Mouse (Mus musculus): ENCODE measurements around the gene Ccdc151.

The Ccdc151 gene

GRCm38 (mm10) chr9:21996178-21996867 lies 6.1 kb downstream of the Ccdc151 start:
- no peak for DNase-seq (ENCODE audit: low spot score)

- DNase-seq (ENCODE audit: low spot score), result no peak
These were observed 10.2 kb downstream of the Ccdc151 start for GRCm38 (mm10) chr9:21992227-21992626.

- DNase-seq (ENCODE audit: low spot score), result peak; percentile 66
These were observed 13.0 kb downstream of the Ccdc151 start, which contains the start of gene Rgl3 for GRCm38 (mm10) chr9:21989230-21990110. TSS of gene Rgl3 (minus strand) at chr9:21989446.

GRCm38 (mm10) chr9:21988421-21989101 lies 13.9 kb downstream of the Ccdc151 start:
- DNase-seq (ENCODE audit: low spot score), result peak; percentile 40

- no peak for DNase-seq (ENCODE audit: low spot score)
These were observed 14.7 kb downstream of the Ccdc151 start for GRCm38 (mm10) chr9:21987592-21988342.

- no peak for DNase-seq (ENCODE audit: low spot score)
These were observed 18.5 kb downstream of the Ccdc151 start for GRCm38 (mm10) chr9:21983911-21984310.

GRCm38 (mm10) chr9:21978398-21979128 lies 23.9 kb downstream of the Ccdc151 start:
- no peak for DNase-seq (ENCODE audit: low spot score)

GRCm38 (mm10) chr9:21977972-21978371 lies 24.5 kb downstream of the Ccdc151 start:
- DNase-seq (ENCODE audit: low spot score), result no peak

- DNase-seq (ENCODE audit: low spot score), result no peak
These were observed 25.1 kb downstream of the Ccdc151 start for GRCm38 (mm10) chr9:21977331-21977730.

- DNase-seq (ENCODE audit: low spot score), result no peak
These were observed 25.7 kb downstream of the Ccdc151 start for GRCm38 (mm10) chr9:21976626-21977175.

GRCm38 (mm10) chr9:21969304-21969703 lies 33.1 kb downstream of the Ccdc151 start:
- no peak for DNase-seq (ENCODE audit: low spot score)

- DNase-seq (ENCODE audit: low spot score), result no peak
These were observed 33.6 kb downstream of the Ccdc151 start for GRCm38 (mm10) chr9:21968883-21969282.

- DNase-seq (ENCODE audit: low spot score), result peak; percentile 53
These were observed 39.0 kb downstream of the Ccdc151 start, which contains the start of gene Epor for GRCm38 (mm10) chr9:21963417-21963816. TSS of gene Epor (minus strand) at chr9:21963506.

GRCm38 (mm10) chr9:21962416-21963059 lies 39.9 kb downstream of the Ccdc151 start:
- peak; percentile 85 for DNase-seq (ENCODE audit: low spot score)

- DNase-seq (ENCODE audit: low spot score), result no peak
These were observed 40.4 kb downstream of the Ccdc151 start for GRCm38 (mm10) chr9:21962010-21962409.

- no peak for DNase-seq (ENCODE audit: low spot score)
These were observed 41.0 kb downstream of the Ccdc151 start for GRCm38 (mm10) chr9:21961366-21961980.

- no peak for DNase-seq (ENCODE audit: low spot score)
These were observed 41.8 kb downstream of the Ccdc151 start for GRCm38 (mm10) chr9:21960558-21961208.

GRCm38 (mm10) chr9:21960135-21960534 lies 42.3 kb downstream of the Ccdc151 start:
- no peak for DNase-seq (ENCODE audit: low spot score)

GRCm38 (mm10) chr9:21959244-21959643 lies 43.2 kb downstream of the Ccdc151 start:
- DNase-seq (ENCODE audit: low spot score), result no peak

Measured in embryo, embryonic 10.5 days (tissue).